8 mouse cellular contexts compared by ENCODE assay signal in genomic region chr17:53480433-53480832, GRCm38 (mm10). TPM values are rescaled to one million over a fixed set of nuclear protein-coding genes. Genes with fewer than 3 reads are reported as not detected.
DNase-seq lines count a peak whose midpoint lies in the region; ATAC-seq and TF ChIP-seq lines count a peak whose summit lies in the region.

No protein-coding gene starts in this region.

- TF ChIP-seq POLR2A in cerebellum, adult 2 months (IDR thresholded peaks at IDR 0.05; ENCODE audit: borderline replicate concordance, insufficient read depth, low read length): no peak

- no peak for ATAC-seq in forebrain, embryonic 15.5 days (replicated peaks)
- ATAC-seq in liver, embryonic 13.5 days (ENCODE audit: low read depth): no peak

- no peaks in the 10 kb centered on the region for H3K9me3 ChIP-seq in forebrain, embryonic 15.5 days
- no peaks in the 10 kb centered on the region for H3K9me3 ChIP-seq in liver, embryonic 13.5 days (replicated peaks)

- H3K27ac ChIP-seq in cerebellum, adult 2 months (ENCODE audit: insufficient read depth, low read length): no peak overlapping the region
- H3K27ac ChIP-seq in forebrain, embryonic 15.5 days (replicated peaks): no peak overlapping the region
- H3K27ac ChIP-seq in liver, embryonic 13.5 days: peak overlapping the region; percentile 100; the same call in 1 of the 2 replicates

- peak overlapping the region; percentile 87 for H3K4me2 ChIP-seq in forebrain, embryonic 15.5 days (replicated peaks)
- peak overlapping the region; percentile 86 for H3K4me2 ChIP-seq in liver, embryonic 13.5 days

- peaks cover 5% of the 10 kb centered on the region; the same call in 1 of the 2 replicates for H3K4me1 ChIP-seq in cerebellum, adult 2 months (ENCODE audit: control insufficient read depth, insufficient read depth, low read length)
- peaks cover 28% of the 10 kb centered on the region for H3K4me1 ChIP-seq in forebrain, embryonic 15.5 days
- H3K4me1 ChIP-seq in liver, embryonic 13.5 days (replicated peaks): peaks cover 36% of the 10 kb centered on the region

- peak overlapping the region; percentile 43 for H3K4me3 ChIP-seq in cerebellum, adult 2 months (replicated peaks; ENCODE audit: insufficient read depth, low read depth, low read length)
- H3K4me3 ChIP-seq in forebrain, embryonic 15.5 days: peak overlapping the region; percentile 89
- H3K4me3 ChIP-seq in liver, embryonic 13.5 days (replicated peaks): peak overlapping the region; percentile 99

- WGBS in cerebellum, adult 2 months: 43% methylated on average over 7 of the region's 7 CpGs
- WGBS in forebrain, embryonic 15.5 days: 59% methylated on average over 7 of the region's 7 CpGs
- 56% methylated on average over 7 of the region's 7 CpGs for WGBS in liver, embryonic 13.5 days (ENCODE audit: insufficient replicate concordance)

- peak overlapping the region; percentile 94 for H3K9ac ChIP-seq in forebrain, embryonic 15.5 days (replicated peaks)
- H3K9ac ChIP-seq in liver, embryonic 13.5 days: peak overlapping the region; percentile 98

- DNase-seq in cerebellum, adult 2 months: no peak
- no peak for DNase-seq in cerebellum, adult 9-10 months
- DNase-seq in 3T3-L1 (ENCODE audit: low read depth, low spot score): peak; percentile 11
- DNase-seq in liver, embryonic 13.5 days: no peak
- DNase-seq in embryo, embryonic 10 days (ENCODE audit: low spot score): no peak
- no peak for DNase-seq in cerebellum, adult 8-10 months
- DNase-seq in thymus, postnatal 25 days: no peak

- H3K27me3 ChIP-seq in cerebellum, adult 2 months (ENCODE audit: control insufficient read depth, insufficient read depth, low read length): no peaks in the 10 kb centered on the region
- H3K27me3 ChIP-seq in forebrain, embryonic 15.5 days: no peaks in the 10 kb centered on the region
- no peaks in the 10 kb centered on the region for H3K27me3 ChIP-seq in liver, embryonic 13.5 days

- peaks cover 9% of the 10 kb centered on the region for H3K36me3 ChIP-seq in forebrain, embryonic 15.5 days
- peaks cover 12% of the 10 kb centered on the region for H3K36me3 ChIP-seq in liver, embryonic 13.5 days

- TF ChIP-seq CTCF in cerebellum, adult 2 months (IDR thresholded peaks at IDR 0.05; ENCODE audit: borderline replicate concordance, insufficient read depth, low read depth, low read length): no peak

RNA-seq across cellular contexts. Expression of gene Rab5a, which starts 1.4 kb away (rescaled TPM):
- polyA plus RNA-seq in cerebellum, adult 2 months (2012; rRNA removed): 90.1 and 98.1 TPM in 2 replicates
- polyA plus RNA-seq in forebrain, embryonic 15.5 days (2015; fragmentation: Nextera tagmentation; extraction: Ambion mirVana): 103 and 114 TPM in 2 replicates
- 32.8 and 40.0 TPM in 2 replicates for polyA plus RNA-seq in liver, embryonic 13.5 days (2015; fragmentation: Nextera tagmentation; extraction: Ambion mirVana)

RNA-seq across cellular contexts. Expression of gene Efhb, which starts 17.3 kb away (rescaled TPM):
- 0.32 and 0.34 TPM in 2 replicates for polyA plus RNA-seq in cerebellum, adult 2 months (2012; rRNA removed)
- 0.72 and 0.93 TPM in 2 replicates for polyA plus RNA-seq in forebrain, embryonic 15.5 days (2015; fragmentation: Nextera tagmentation; extraction: Ambion mirVana)
- polyA plus RNA-seq in liver, embryonic 13.5 days (2015; fragmentation: Nextera tagmentation; extraction: Ambion mirVana): not detected in 2 replicates

RNA-seq across cellular contexts. Expression of gene Pp2d1, which starts 58.8 kb away (rescaled TPM):
- polyA plus RNA-seq in cerebellum, adult 2 months (2012; rRNA removed): not detected in 2 replicates
- 0.23 and 0.73 TPM in 2 replicates for polyA plus RNA-seq in forebrain, embryonic 15.5 days (2015; fragmentation: Nextera tagmentation; extraction: Ambion mirVana)
- 0.08 and 0.09 TPM in 2 replicates for polyA plus RNA-seq in liver, embryonic 13.5 days (2015; fragmentation: Nextera tagmentation; extraction: Ambion mirVana)

Comparison
In these comparisons a context has a peak if more than half of its experiments do, and no peak if none do; other contexts are left out.
1. H3K4me3 ChIP-seq: peak in every context shown above with its lines; median percentile 99 in liver, embryonic 13.5 days; 89 in forebrain, embryonic 15.5 days; 43 in cerebellum, adult 2 months.